Mouse (Mus musculus): ENCODE data around the gene Abcc9. TPM values are rescaled to one million over a fixed set of nuclear protein-coding genes. Genes with fewer than 3 reads are reported as not detected.

The Abcc9 gene
- polyA plus RNA-seq, 1 experiment from 2014 or later: 31.0 TPM

DNA sequence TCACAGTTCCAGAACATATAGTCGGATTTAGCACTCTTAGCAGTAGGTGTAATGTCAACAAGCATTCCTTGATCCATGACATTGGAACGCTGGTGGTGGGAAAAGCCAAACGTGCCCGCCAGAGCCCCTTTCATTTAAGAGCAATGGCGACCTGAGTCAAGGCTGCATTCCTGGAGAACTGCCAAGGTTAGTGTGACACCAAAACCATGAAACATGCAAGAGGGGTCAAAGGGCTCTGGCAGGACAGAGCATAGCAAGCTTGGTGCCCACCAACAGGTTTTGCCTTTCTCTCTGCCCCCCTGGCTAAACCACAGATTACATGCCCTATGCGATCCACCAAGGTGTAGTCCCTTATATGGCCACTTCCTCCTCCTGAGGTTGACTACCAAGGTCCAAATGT is 36.5 kb upstream of the Abcc9 start:
- WGBS: 78% methylated on average over 6 of the region's 6 CpGs
- no peak overlapping the region for H3K9ac ChIP-seq (replicated peaks; ENCODE audit: low read depth, low read length)
- H3K27ac ChIP-seq (ENCODE audit: low read length): no peak overlapping the region
- ATAC-seq (ENCODE audit: insufficient number of reproducible peaks, insufficient read depth, low FRiP score, low read depth): no peak
- H3K9me3 ChIP-seq (ENCODE audit: control insufficient read depth, low read depth, low read length): no peaks in the 10 kb centered on the region
- H3K36me3 ChIP-seq (ENCODE audit: control insufficient read depth, insufficient read depth, low read length): no peaks in the 10 kb centered on the region
- no peak overlapping the region for H3K4me2 ChIP-seq (replicated peaks; ENCODE audit: low read depth, low read length)
- no peaks in the 10 kb centered on the region for H3K4me1 ChIP-seq (ENCODE audit: control insufficient read depth, insufficient read depth, low read length)
- H3K27me3 ChIP-seq (ENCODE audit: control insufficient read depth, insufficient read depth, low read length): no peaks in the 10 kb centered on the region
- no peak overlapping the region for H3K4me3 ChIP-seq (ENCODE audit: low read depth, low read length)

DNA sequence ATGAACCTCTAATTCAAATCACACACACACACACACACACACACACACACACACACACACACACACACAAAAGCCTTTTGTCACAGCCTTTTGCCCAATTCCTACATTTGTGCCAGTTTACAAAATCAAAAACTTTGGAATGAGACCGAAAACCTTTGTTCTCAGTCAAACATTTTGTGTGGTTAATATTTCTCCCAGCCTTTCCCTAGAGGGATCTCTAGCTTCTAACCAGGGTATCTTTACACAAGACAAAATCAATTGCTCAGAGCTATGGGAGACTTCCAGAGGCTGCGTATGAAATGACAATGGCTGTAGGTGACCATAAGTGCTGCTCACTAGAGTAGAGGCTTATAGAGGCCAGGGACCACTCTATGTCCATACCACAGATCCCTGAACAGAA is 36.1 kb upstream of the Abcc9 start:
- no peak overlapping the region for H3K4me3 ChIP-seq (ENCODE audit: low read depth, low read length)
- H3K27me3 ChIP-seq (ENCODE audit: control insufficient read depth, insufficient read depth, low read length): no peaks in the 10 kb centered on the region
- H3K4me1 ChIP-seq (ENCODE audit: control insufficient read depth, insufficient read depth, low read length): no peaks in the 10 kb centered on the region
- no peak overlapping the region for H3K4me2 ChIP-seq (replicated peaks; ENCODE audit: low read depth, low read length)
- H3K27ac ChIP-seq (ENCODE audit: low read length): no peak overlapping the region
- WGBS: 75% methylated on average over 2 of the region's 2 CpGs
- H3K36me3 ChIP-seq (ENCODE audit: control insufficient read depth, insufficient read depth, low read length): no peaks in the 10 kb centered on the region
- no peak overlapping the region for H3K9ac ChIP-seq (replicated peaks; ENCODE audit: low read depth, low read length)
- no peaks in the 10 kb centered on the region for H3K9me3 ChIP-seq (ENCODE audit: control insufficient read depth, low read depth, low read length)
- ATAC-seq (ENCODE audit: insufficient number of reproducible peaks, insufficient read depth, low FRiP score, low read depth): no peak

DNA sequence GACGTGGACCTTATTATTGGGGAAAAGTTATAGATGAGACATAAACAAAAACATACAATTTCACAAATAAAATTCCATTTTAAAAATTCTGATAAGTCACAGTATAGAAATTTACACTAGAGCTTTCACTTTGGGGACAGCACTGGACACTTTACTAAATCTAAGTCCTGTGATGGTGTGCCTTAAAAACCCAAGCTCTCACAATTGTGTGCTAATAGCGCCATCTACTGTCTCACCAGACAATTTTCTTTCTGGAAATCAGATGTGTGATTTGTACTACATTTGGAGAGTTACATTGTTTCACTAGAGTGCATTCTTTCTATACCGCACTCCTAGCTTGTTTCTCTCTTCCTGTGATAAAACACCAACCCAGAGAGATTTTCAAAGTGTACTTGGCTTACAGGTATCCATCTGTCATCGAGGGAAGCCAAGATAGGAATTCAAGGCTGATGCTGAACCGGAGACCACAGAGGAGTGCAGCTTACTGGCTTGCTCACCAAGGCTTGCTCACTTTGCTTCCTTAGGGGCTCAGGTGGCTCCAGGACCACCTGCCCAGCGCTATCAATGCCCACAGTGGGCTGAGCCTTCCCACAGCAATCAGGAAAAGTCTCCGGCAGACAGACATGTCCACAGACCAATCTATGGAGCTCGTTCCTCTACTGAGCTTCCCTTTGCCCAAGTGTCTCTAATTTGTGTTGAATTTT is 33.3 kb upstream of the Abcc9 start:
- H3K27ac ChIP-seq (ENCODE audit: low read length): no peak overlapping the region
- no peaks in the 10 kb centered on the region for H3K27me3 ChIP-seq (ENCODE audit: control insufficient read depth, insufficient read depth, low read length)
- ATAC-seq (ENCODE audit: insufficient number of reproducible peaks, insufficient read depth, low FRiP score, low read depth): no peak
- no peak overlapping the region for H3K9ac ChIP-seq (replicated peaks; ENCODE audit: low read depth, low read length)
- no peaks in the 10 kb centered on the region for H3K36me3 ChIP-seq (ENCODE audit: control insufficient read depth, insufficient read depth, low read length)
- WGBS: 45% methylated on average over 8 of the region's 8 CpGs
- H3K4me1 ChIP-seq (ENCODE audit: control insufficient read depth, insufficient read depth, low read length): 0 out of 2 replicates have a peak, but pooled peaks cover 3% of the 10 kb centered on the region
- no peak overlapping the region for H3K4me3 ChIP-seq (ENCODE audit: low read depth, low read length)
- no peaks in the 10 kb centered on the region for H3K9me3 ChIP-seq (ENCODE audit: control insufficient read depth, low read depth, low read length)
- H3K4me2 ChIP-seq (replicated peaks; ENCODE audit: low read depth, low read length): no peak overlapping the region

DNA sequence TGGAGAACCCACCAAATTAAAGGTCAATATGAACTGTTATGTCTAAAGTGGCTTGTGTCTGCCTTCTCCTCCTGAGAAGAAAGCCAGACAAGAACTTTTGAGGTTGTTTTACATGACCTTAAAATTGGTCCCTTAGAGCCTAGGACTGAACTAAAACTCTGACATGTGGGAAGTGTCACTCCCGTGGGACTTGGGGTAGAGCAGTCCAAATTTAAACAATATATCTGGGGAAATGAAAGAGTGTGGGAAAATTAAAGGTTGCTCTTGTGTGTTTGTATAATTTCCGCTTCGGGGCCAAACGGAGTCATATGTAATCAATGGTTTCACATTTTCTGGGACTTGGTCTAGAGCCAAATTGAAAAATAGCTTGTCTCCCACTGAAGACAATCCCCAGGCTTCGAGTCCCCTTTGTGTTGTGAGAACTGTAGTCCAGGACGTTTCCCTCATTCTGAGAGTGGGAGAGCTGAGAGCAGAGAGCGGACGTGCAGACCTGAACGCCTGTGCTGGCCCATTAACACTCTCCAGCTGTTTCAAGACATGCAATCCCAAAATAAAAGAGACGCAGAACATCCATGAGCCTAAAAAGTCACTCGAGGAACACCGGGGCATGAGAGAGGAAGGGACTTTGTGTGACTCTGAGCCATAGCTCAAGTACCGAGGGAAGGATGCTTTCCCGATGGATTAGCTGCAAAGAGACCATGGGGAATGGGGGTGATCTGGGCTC is 30.6 kb upstream of the Abcc9 start:
- no peaks in the 10 kb centered on the region for H3K36me3 ChIP-seq (ENCODE audit: control insufficient read depth, insufficient read depth, low read length)
- H3K4me1 ChIP-seq (ENCODE audit: control insufficient read depth, insufficient read depth, low read length): 0 out of 2 replicates have a peak, but pooled peaks cover 3% of the 10 kb centered on the region
- peak; percentile 89 for ATAC-seq (ENCODE audit: insufficient number of reproducible peaks, insufficient read depth, low FRiP score, low read depth)
- H3K4me3 ChIP-seq (ENCODE audit: low read depth, low read length): no peak overlapping the region
- peak overlapping the region; percentile 94 for H3K27ac ChIP-seq (ENCODE audit: low read length)
- H3K27me3 ChIP-seq (ENCODE audit: control insufficient read depth, insufficient read depth, low read length): no peaks in the 10 kb centered on the region
- H3K9me3 ChIP-seq (ENCODE audit: control insufficient read depth, low read depth, low read length): no peaks in the 10 kb centered on the region
- H3K9ac ChIP-seq (replicated peaks; ENCODE audit: low read depth, low read length): no peak overlapping the region
- 37% methylated on average over 14 of the region's 14 CpGs for WGBS
- H3K4me2 ChIP-seq (replicated peaks; ENCODE audit: low read depth, low read length): 0 out of 2 replicates have a peak overlapping the region, but pooled peaks have one; percentile 12

DNA sequence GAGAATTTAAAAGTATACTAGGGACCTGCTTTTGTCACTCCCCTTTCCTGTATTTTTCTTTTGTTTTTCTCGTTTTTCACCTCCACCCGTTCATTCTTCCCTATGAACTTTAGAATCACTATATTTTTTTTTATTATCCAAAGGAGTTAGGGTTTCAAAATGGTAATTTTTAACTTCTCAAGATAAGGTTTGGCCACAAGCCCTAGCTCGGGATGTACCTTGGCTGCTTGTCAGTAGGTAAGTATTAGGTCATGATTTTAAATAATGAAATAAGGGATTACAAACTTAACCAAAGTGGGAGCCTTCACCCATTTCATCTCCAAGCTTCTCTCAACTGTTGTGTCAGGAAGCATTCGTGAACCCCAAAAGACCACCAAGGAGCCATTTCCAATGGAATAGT is 23.9 kb upstream of the Abcc9 start:
- H3K27me3 ChIP-seq (ENCODE audit: control insufficient read depth, insufficient read depth, low read length): no peaks in the 10 kb centered on the region
- ATAC-seq (ENCODE audit: insufficient number of reproducible peaks, insufficient read depth, low FRiP score, low read depth): no peak
- H3K27ac ChIP-seq (ENCODE audit: low read length): no peak overlapping the region
- no peaks in the 10 kb centered on the region for H3K4me1 ChIP-seq (ENCODE audit: control insufficient read depth, insufficient read depth, low read length)
- no peaks in the 10 kb centered on the region for H3K9me3 ChIP-seq (ENCODE audit: control insufficient read depth, low read depth, low read length)
- H3K9ac ChIP-seq (replicated peaks; ENCODE audit: low read depth, low read length): no peak overlapping the region
- no peaks in the 10 kb centered on the region for H3K36me3 ChIP-seq (ENCODE audit: control insufficient read depth, insufficient read depth, low read length)
- H3K4me2 ChIP-seq (replicated peaks; ENCODE audit: low read depth, low read length): no peak overlapping the region
- no peak overlapping the region for H3K4me3 ChIP-seq (ENCODE audit: low read depth, low read length)
- WGBS: 81% methylated on average over 4 of the region's 4 CpGs

DNA sequence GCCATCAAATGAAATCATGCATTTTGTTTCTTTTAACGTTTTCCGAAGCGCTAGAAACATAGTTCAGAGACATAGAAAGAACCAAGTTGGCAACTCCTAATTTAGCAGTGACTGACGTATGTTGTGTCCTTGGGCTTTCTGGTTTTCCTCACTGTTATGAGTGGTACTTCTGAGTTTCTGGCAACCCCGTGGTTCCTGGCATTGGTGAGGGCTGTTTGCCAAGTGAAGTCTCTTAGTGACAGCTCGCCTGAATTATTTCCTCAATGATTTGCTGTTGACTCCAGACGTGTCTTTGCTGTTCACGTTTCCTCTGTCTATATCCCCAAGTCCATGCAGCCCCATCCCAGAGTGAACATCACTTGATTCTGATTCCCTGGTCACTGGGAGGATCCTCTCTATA is 19.6 kb upstream of the Abcc9 start:
- no peak overlapping the region for H3K4me2 ChIP-seq (replicated peaks; ENCODE audit: low read depth, low read length)
- 77% methylated on average over 8 of the region's 8 CpGs for WGBS
- H3K27me3 ChIP-seq (ENCODE audit: control insufficient read depth, insufficient read depth, low read length): no peaks in the 10 kb centered on the region
- no peak overlapping the region for H3K9ac ChIP-seq (replicated peaks; ENCODE audit: low read depth, low read length)
- no peaks in the 10 kb centered on the region for H3K4me1 ChIP-seq (ENCODE audit: control insufficient read depth, insufficient read depth, low read length)
- ATAC-seq (ENCODE audit: insufficient number of reproducible peaks, insufficient read depth, low FRiP score, low read depth): no peak
- H3K36me3 ChIP-seq (ENCODE audit: control insufficient read depth, insufficient read depth, low read length): no peaks in the 10 kb centered on the region
- H3K9me3 ChIP-seq (ENCODE audit: control insufficient read depth, low read depth, low read length): no peaks in the 10 kb centered on the region
- H3K27ac ChIP-seq (ENCODE audit: low read length): no peak overlapping the region
- H3K4me3 ChIP-seq (ENCODE audit: low read depth, low read length): no peak overlapping the region

DNA sequence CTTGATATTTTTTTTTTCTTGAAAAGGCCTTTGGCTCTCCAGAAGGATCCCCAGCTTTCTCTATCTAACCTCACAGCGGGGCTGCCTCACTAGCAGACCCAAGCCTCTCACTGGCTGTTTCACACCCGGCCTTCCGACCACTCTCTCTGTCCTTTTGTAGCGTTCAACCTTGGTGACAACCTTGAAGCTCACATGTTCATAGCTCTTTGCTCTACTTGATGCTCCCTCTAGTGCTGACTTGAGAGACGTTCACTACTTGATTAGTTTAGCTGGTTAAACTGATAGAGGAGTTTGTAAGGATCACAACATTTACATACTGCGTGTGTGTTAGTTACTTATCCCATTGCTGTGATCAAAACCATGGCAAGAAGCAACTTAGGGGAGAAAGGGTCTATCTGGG is 18.5 kb upstream of the Abcc9 start:
- Histone ChIP-seq H3K27ac (ENCODE audit: low read length) (no peak overlapping the region), H3K9me3 (ENCODE audit: control insufficient read depth, low read depth, low read length) (no peaks in the 10 kb centered on the region), H3K36me3 (ENCODE audit: control insufficient read depth, insufficient read depth, low read length) (no peaks in the 10 kb centered on the region), H3K4me3 (ENCODE audit: low read depth, low read length) (no peak overlapping the region), H3K4me2 (replicated peaks; ENCODE audit: low read depth, low read length) (no peak overlapping the region), H3K27me3 (ENCODE audit: control insufficient read depth, insufficient read depth, low read length) (no peaks in the 10 kb centered on the region), H3K9ac (replicated peaks; ENCODE audit: low read depth, low read length) (no peak overlapping the region), H3K4me1 (ENCODE audit: control insufficient read depth, insufficient read depth, low read length) (no peaks in the 10 kb centered on the region)
- no peak for ATAC-seq (ENCODE audit: insufficient number of reproducible peaks, insufficient read depth, low FRiP score, low read depth)
- WGBS: 74% methylated on average over 6 of the region's 6 CpGs

DNA sequence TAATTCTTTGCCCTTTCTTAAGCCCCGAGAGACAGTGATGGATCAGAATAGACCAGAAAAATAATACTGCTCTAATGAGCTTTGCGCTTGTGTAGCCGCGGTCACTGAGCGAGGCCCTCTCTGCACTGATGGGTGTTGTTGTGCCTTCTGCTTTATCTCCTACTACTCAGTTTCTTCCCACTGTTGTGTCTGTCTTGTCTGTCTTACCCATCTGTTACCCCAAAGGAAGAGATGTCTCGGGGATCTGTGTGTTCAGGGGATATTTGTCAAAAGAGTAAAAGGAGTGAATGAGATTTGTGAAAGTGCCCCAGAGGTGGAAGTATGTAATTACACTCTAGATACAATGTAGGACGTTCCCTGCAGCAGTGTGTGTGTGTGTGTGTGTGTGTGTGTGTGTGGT is 16.1 kb upstream of the Abcc9 start:
- WGBS: 33% methylated on average over 7 of the region's 7 CpGs

More for the DNA sequence above, 16.1 kb upstream of the Abcc9 start:
- H3K27me3 ChIP-seq (ENCODE audit: control insufficient read depth, insufficient read depth, low read length): no peaks in the 10 kb centered on the region
- H3K9ac ChIP-seq (replicated peaks; ENCODE audit: low read depth, low read length): no peak overlapping the region
- 0 out of 2 replicates have a peak overlapping the region, but pooled peaks have one; percentile 10 for H3K4me2 ChIP-seq (replicated peaks; ENCODE audit: low read depth, low read length)
- ATAC-seq (ENCODE audit: insufficient number of reproducible peaks, insufficient read depth, low FRiP score, low read depth): peak; percentile 68; the same call in 1 of the 2 replicates
- H3K27ac ChIP-seq (ENCODE audit: low read length): peak overlapping the region; percentile 75
- H3K4me3 ChIP-seq (ENCODE audit: low read depth, low read length): no peak overlapping the region
- H3K4me1 ChIP-seq (ENCODE audit: control insufficient read depth, insufficient read depth, low read length): no peaks in the 10 kb centered on the region
- H3K9me3 ChIP-seq (ENCODE audit: control insufficient read depth, low read depth, low read length): no peaks in the 10 kb centered on the region
- H3K36me3 ChIP-seq (ENCODE audit: control insufficient read depth, insufficient read depth, low read length): no peaks in the 10 kb centered on the region
